Mouse (Mus musculus) cerebellum, adult 9-10 months (tissue): ENCODE measurements at regions not wholly inside any gene's neighbourhood (a gene's known extent, or its start where the extent isn't known, plus 50 kb on each side); places are given as distances from the start of the nearest gene placed in this dataset.

ENCODE experiments used
- DNase-seq: peaks from one replicate; pipeline ENCODE4 v3.0.0; 2022

GRCm38 (mm10) chr2:8291357-8291756, 782.0 kb upstream of the Celf2 start:
- no peak for DNase-seq

- no peak for DNase-seq
Measured at GRCm38 (mm10) chr2:8287403-8287802, 778.0 kb upstream of the Celf2 start.

GRCm38 (mm10) chr2:8276127-8276773, 766.9 kb upstream of the Celf2 start:
- no peak for DNase-seq
